In the genomic region with DNA sequence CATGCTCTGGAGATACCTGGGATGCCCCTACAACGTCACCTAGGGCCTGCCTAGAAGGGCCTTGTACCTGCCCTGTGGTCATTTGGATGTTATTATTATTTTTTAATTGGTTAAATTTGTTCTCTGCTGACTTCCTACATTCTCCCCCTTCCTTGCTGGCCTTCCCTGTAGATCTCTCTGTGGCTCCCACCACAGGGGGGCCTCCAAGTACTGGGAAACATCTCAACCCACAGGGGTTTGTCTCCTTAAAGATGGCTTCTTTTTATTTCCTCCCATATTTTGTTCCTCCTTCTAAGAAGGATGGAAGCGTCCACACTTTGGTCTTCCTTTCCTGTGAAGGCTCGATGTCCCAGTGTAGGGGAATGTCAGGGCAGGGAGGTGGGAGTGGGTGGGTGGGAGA, we compare ENCODE assay signal across 20 mouse cellular contexts.
A peak's percentile ranks its signal among the peaks of the same experiment; 100 is the strongest.
DNase-seq lines count a peak whose midpoint lies in the region; ATAC-seq and TF ChIP-seq lines count a peak whose summit lies in the region.
"Had no signal": no experiment of that assay in that cellular context is flagged by ENCODE, and none has a peak within 500 bp of the region (broad histone marks: within the 10 kb centered on the region; RNA-seq: fewer than 3 reads in every experiment).

No protein-coding gene starts in this region.

- peak; percentile 41 for DNase-seq in heart, adult 11 months
- DNase-seq in heart, adult 8-10 months (ENCODE audit: low spot score), result no peak
- DNase-seq in kidney, postnatal 14 days, result peak; percentile 25
- DNase-seq in kidney, adult 2 months, result no peak
- no peak for DNase-seq in midbrain, postnatal 0 days (ENCODE audit: low spot score)
- peak; percentile 37 for DNase-seq in R1 (ENCODE audit: low read depth, low spot score)
- DNase-seq in adrenal gland, adult 18-20 months (ENCODE audit: low spot score in 2 of 2), result no peak
- DNase-seq: adrenal gland, adult 2 months; cerebellum, postnatal 14 days; embryo, embryonic 11 days; kidney, adult 8-10 months; liver, embryonic 13.5 days; thymus, adult 18-20 months had no signal

- no peak overlapping the region for H3K4me2 ChIP-seq in midbrain, postnatal 0 days (ENCODE audit: low read depth, low read length, poor library complexity, severe bottlenecking)
- H3K4me2 ChIP-seq in midbrain, embryonic 15.5 days, result no peak overlapping the region
- H3K4me2 ChIP-seq: embryonic facial prominence, embryonic 15.5 days; limb, embryonic 12.5 days; liver, embryonic 13.5 days; midbrain, embryonic 13.5 days had no signal

- WGBS in kidney, adult 2 months, result 72% methylated on average over 3 of the region's 3 CpGs
- WGBS in midbrain, postnatal 0 days, result 75% methylated on average over 3 of the region's 3 CpGs
- 81% methylated on average over 3 of the region's 3 CpGs for WGBS in midbrain, embryonic 15.5 days

- no peak for ATAC-seq in midbrain, postnatal 0 days (ENCODE audit: low FRiP score)
- ATAC-seq in midbrain, embryonic 15.5 days (replicated peaks), result no peak
- ATAC-seq: hindbrain, embryonic 16.5 days; midbrain, embryonic 13.5 days had no signal

- no peak for TF ChIP-seq CTCF in kidney, adult 2 months (conservative IDR thresholded peaks at IDR 0.05; ENCODE audit: insufficient read depth, insufficient read length, low read depth, low read length)
- peak; percentile 38; the same call in 1 of the 2 replicates for TF ChIP-seq CTCF in midbrain, postnatal 0 days (IDR thresholded peaks at IDR 0.05)

- no peaks in the 10 kb centered on the region for H3K27me3 ChIP-seq in kidney, adult 2 months (replicated peaks; ENCODE audit: control insufficient read depth, insufficient read depth, low read length)
- H3K27me3 ChIP-seq in midbrain, postnatal 0 days (ENCODE audit: insufficient read depth, low read length), result no peaks in the 10 kb centered on the region
- H3K27me3 ChIP-seq in midbrain, embryonic 15.5 days (replicated peaks), result no peaks in the 10 kb centered on the region
- H3K27me3 ChIP-seq: embryonic facial prominence, embryonic 15.5 days; limb, embryonic 12.5 days; liver, embryonic 13.5 days; midbrain, embryonic 13.5 days had no signal

- TF ChIP-seq POLR2A in kidney, adult 2 months (IDR thresholded peaks at IDR 0.05; ENCODE audit: low read depth, low read length), result no peak

- no peak overlapping the region for H3K4me3 ChIP-seq in kidney, adult 2 months (ENCODE audit: insufficient read depth, low read depth, low read length)
- H3K4me3 ChIP-seq in midbrain, postnatal 0 days (ENCODE audit: low read depth, low read length), result no peak overlapping the region
- no peak overlapping the region for H3K4me3 ChIP-seq in midbrain, embryonic 15.5 days
- H3K4me3 ChIP-seq: embryonic facial prominence, embryonic 15.5 days; forebrain, embryonic 10.5 days; left cerebral cortex, adult 2 months; limb, embryonic 12.5 days; liver, embryonic 13.5 days; midbrain, embryonic 13.5 days had no signal

- no peak overlapping the region for H3K27ac ChIP-seq in kidney, adult 2 months (ENCODE audit: insufficient read depth, low read depth, low read length)
- no peak overlapping the region for H3K27ac ChIP-seq in midbrain, postnatal 0 days (ENCODE audit: low read depth, low read length)
- H3K27ac ChIP-seq in midbrain, embryonic 15.5 days, result no peak overlapping the region
- H3K27ac ChIP-seq: embryonic facial prominence, embryonic 15.5 days; forebrain, embryonic 10.5 days; left cerebral cortex, adult 2 months; limb, embryonic 12.5 days; liver, embryonic 13.5 days; midbrain, embryonic 13.5 days had no signal

- no peaks in the 10 kb centered on the region for H3K4me1 ChIP-seq in kidney, adult 2 months (ENCODE audit: control insufficient read depth, insufficient read depth, low read length)
- no peaks in the 10 kb centered on the region for H3K4me1 ChIP-seq in midbrain, postnatal 0 days (ENCODE audit: insufficient read depth, low read length)
- H3K4me1 ChIP-seq in midbrain, embryonic 15.5 days, result no peaks in the 10 kb centered on the region
- H3K4me1 ChIP-seq: limb, embryonic 12.5 days; liver, embryonic 13.5 days; midbrain, embryonic 13.5 days had no signal

- H3K9ac ChIP-seq in midbrain, postnatal 0 days (replicated peaks; ENCODE audit: low read length, poor library complexity, severe bottlenecking), result no peak overlapping the region
- no peak overlapping the region for H3K9ac ChIP-seq in midbrain, embryonic 15.5 days
- H3K9ac ChIP-seq: embryonic facial prominence, embryonic 15.5 days; limb, embryonic 12.5 days; liver, embryonic 13.5 days; midbrain, embryonic 13.5 days had no signal

- no peaks in the 10 kb centered on the region for H3K9me3 ChIP-seq in midbrain, postnatal 0 days (ENCODE audit: low read length)
- no peaks in the 10 kb centered on the region for H3K9me3 ChIP-seq in midbrain, embryonic 15.5 days
- H3K9me3 ChIP-seq: embryonic facial prominence, embryonic 15.5 days; forebrain, embryonic 10.5 days; limb, embryonic 12.5 days had no signal

- H3K36me3 ChIP-seq in kidney, adult 2 months (ENCODE audit: control insufficient read depth, insufficient read depth, low read length), result no peaks in the 10 kb centered on the region
- no peaks in the 10 kb centered on the region for H3K36me3 ChIP-seq in midbrain, postnatal 0 days (ENCODE audit: insufficient read depth, low read length)
- no peaks in the 10 kb centered on the region for H3K36me3 ChIP-seq in midbrain, embryonic 15.5 days (replicated peaks)
- H3K36me3 ChIP-seq: embryonic facial prominence, embryonic 15.5 days; forebrain, embryonic 10.5 days; limb, embryonic 12.5 days; liver, embryonic 13.5 days; midbrain, embryonic 13.5 days had no signal

Comparison
In these comparisons a context has a peak if more than half of its experiments do, and no peak if none do; other contexts are left out.
1. DNase-seq: peak in heart, adult 11 months (single experiment), kidney, postnatal 14 days (single experiment) and R1 (single experiment); none in heart, adult 8-10 months (single experiment), kidney, adult 2 months (single experiment), midbrain, postnatal 0 days (single experiment) and adrenal gland, adult 18-20 months (0 of 2).